In the genomic region with DNA sequence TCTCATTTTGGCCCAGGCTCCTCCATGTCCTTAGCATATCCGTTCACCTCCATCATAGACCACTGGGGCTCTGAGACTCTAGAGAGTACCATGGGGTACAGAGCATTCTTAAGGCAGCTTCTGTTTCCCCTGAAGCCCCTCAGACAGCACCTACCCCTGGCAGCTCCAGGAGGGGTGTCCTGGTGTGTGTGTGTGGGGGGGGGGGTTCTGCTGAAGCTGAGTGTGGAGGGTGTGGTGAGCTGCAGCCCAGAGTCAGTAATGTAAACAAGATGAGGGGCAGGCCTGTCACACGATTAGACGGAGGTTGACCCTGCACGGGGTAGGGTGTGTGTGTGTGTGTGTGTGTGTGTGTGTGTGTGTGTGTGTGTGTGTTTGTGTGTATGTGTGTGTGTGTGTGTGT, we compare ENCODE assay signal across 9 mouse cellular contexts. TPM values are rescaled to one million over a fixed set of nuclear protein-coding genes. Genes with fewer than 3 reads are reported as not detected.
DNase-seq lines count a peak whose midpoint lies in the region; ATAC-seq and TF ChIP-seq lines count a peak whose summit lies in the region.
"Had no signal": no experiment of that assay in that cellular context is flagged by ENCODE, and none has a peak within 500 bp of the region (broad histone marks: within the 10 kb centered on the region; RNA-seq: fewer than 3 reads in every experiment).

No protein-coding gene starts in this region.

- H3K4me3 ChIP-seq in limb, embryonic 12.5 days (replicated peaks): no peak overlapping the region
- no peak overlapping the region for H3K4me3 ChIP-seq in limb, embryonic 10.5 days
- H3K4me3 ChIP-seq in embryonic facial prominence, embryonic 11.5 days (ENCODE audit: low read depth, low read length): no peak overlapping the region
- no peak overlapping the region for H3K4me3 ChIP-seq in heart, postnatal 0 days (ENCODE audit: low read depth, low read length)
- no peak overlapping the region for H3K4me3 ChIP-seq in liver, embryonic 15.5 days (replicated peaks)
- H3K4me3 ChIP-seq: gastrocnemius, adult 2 months had no signal

- H3K27me3 ChIP-seq in limb, embryonic 12.5 days: no peaks in the 10 kb centered on the region
- H3K27me3 ChIP-seq in limb, embryonic 10.5 days (ENCODE audit: low read depth, poor library complexity, severe bottlenecking): 0 out of 2 replicates have a peak, but pooled peaks cover 3% of the 10 kb centered on the region
- H3K27me3 ChIP-seq in embryonic facial prominence, embryonic 11.5 days (ENCODE audit: control insufficient read depth, insufficient read depth, low read length): no peaks in the 10 kb centered on the region
- H3K27me3 ChIP-seq in heart, postnatal 0 days (ENCODE audit: control insufficient read depth, insufficient read depth, low read length): no peaks in the 10 kb centered on the region
- H3K27me3 ChIP-seq in liver, embryonic 15.5 days: no peaks in the 10 kb centered on the region

- ATAC-seq in limb, embryonic 12.5 days (ENCODE audit: insufficient number of reproducible peaks, insufficient read depth, low FRiP score, low TSS enrichment, low read depth): peak; percentile 66; the same call in 1 of the 2 replicates
- peak; percentile 70 for ATAC-seq in embryonic facial prominence, embryonic 11.5 days (replicated peaks; ENCODE audit: insufficient number of reproducible peaks, low FRiP score, low TSS enrichment, low read depth)
- ATAC-seq in heart, postnatal 0 days (ENCODE audit: insufficient read depth, low read depth): peak; percentile 30; the same call in 1 of the 2 replicates
- ATAC-seq in liver, embryonic 15.5 days (ENCODE audit: insufficient read depth): peak; percentile 70

- H3K27ac ChIP-seq in limb, embryonic 12.5 days: no peak overlapping the region
- no peak overlapping the region for H3K27ac ChIP-seq in limb, embryonic 10.5 days
- H3K27ac ChIP-seq in embryonic facial prominence, embryonic 11.5 days (replicated peaks; ENCODE audit: low read depth, low read length): no peak overlapping the region
- H3K27ac ChIP-seq in heart, postnatal 0 days (ENCODE audit: low read depth): no peak overlapping the region
- peak overlapping the region; percentile 96 for H3K27ac ChIP-seq in liver, embryonic 15.5 days (replicated peaks)
- H3K27ac ChIP-seq: gastrocnemius, adult 2 months had no signal

- H3K36me3 ChIP-seq in limb, embryonic 12.5 days: no peaks in the 10 kb centered on the region
- H3K36me3 ChIP-seq in limb, embryonic 10.5 days: no peaks in the 10 kb centered on the region
- H3K36me3 ChIP-seq in embryonic facial prominence, embryonic 11.5 days (replicated peaks; ENCODE audit: control insufficient read depth, insufficient read depth, low read depth, low read length): no peaks in the 10 kb centered on the region
- no peaks in the 10 kb centered on the region for H3K36me3 ChIP-seq in heart, postnatal 0 days (replicated peaks; ENCODE audit: control insufficient read depth, insufficient read depth, low read length)
- H3K36me3 ChIP-seq in liver, embryonic 15.5 days (replicated peaks): peaks cover 83% of the 10 kb centered on the region

- no peak for TF ChIP-seq CTCF in heart, postnatal 0 days (IDR thresholded peaks at IDR 0.05; ENCODE audit: low read depth)

- no peak for DNase-seq in limb, embryonic 10.5 days (ENCODE audit: low spot score)
- DNase-seq in embryonic facial prominence, embryonic 11.5 days (ENCODE audit: low spot score): no peak
- no peak for DNase-seq in heart, postnatal 0 days (ENCODE audit: low spot score)
- no peak for DNase-seq in lung, postnatal 36 days
- no peak for DNase-seq in ovary, postnatal 10 days (ENCODE audit: low spot score)
- DNase-seq: gastrocnemius, adult 2 months had no signal

- no peaks in the 10 kb centered on the region for H3K9me3 ChIP-seq in limb, embryonic 12.5 days
- no peaks in the 10 kb centered on the region for H3K9me3 ChIP-seq in limb, embryonic 10.5 days (replicated peaks)
- H3K9me3 ChIP-seq in embryonic facial prominence, embryonic 11.5 days (replicated peaks; ENCODE audit: control insufficient read depth, low read length): no peaks in the 10 kb centered on the region
- no peaks in the 10 kb centered on the region for H3K9me3 ChIP-seq in heart, postnatal 0 days (replicated peaks; ENCODE audit: control insufficient read depth, low read length)
- H3K9me3 ChIP-seq in liver, embryonic 15.5 days (replicated peaks): no peaks in the 10 kb centered on the region
- H3K9me3 ChIP-seq: G1E had no signal

- no peak overlapping the region for H3K4me2 ChIP-seq in limb, embryonic 12.5 days
- H3K4me2 ChIP-seq in embryonic facial prominence, embryonic 11.5 days (ENCODE audit: low read depth, low read length): no peak overlapping the region
- H3K4me2 ChIP-seq in heart, postnatal 0 days (ENCODE audit: low read depth, low read length): no peak overlapping the region
- peak overlapping the region; percentile 64 for H3K4me2 ChIP-seq in liver, embryonic 15.5 days

- WGBS in limb, embryonic 12.5 days: 30% methylated on average over 4 of the region's 4 CpGs
- 33% methylated on average over 4 of the region's 4 CpGs for WGBS in limb, embryonic 10.5 days
- 19% methylated on average over 4 of the region's 4 CpGs for WGBS in embryonic facial prominence, embryonic 11.5 days
- 25% methylated on average over 4 of the region's 4 CpGs for WGBS in heart, postnatal 0 days
- 35% methylated on average over 4 of the region's 4 CpGs for WGBS in liver, embryonic 15.5 days (ENCODE audit: insufficient replicate concordance)

- no peak for TF ChIP-seq EP300 in heart, postnatal 0 days (IDR thresholded peaks at IDR 0.05; ENCODE audit: low read depth)

- no peak overlapping the region for H3K9ac ChIP-seq in limb, embryonic 12.5 days (replicated peaks)
- H3K9ac ChIP-seq in embryonic facial prominence, embryonic 11.5 days (replicated peaks; ENCODE audit: low read length): no peak overlapping the region
- no peak overlapping the region for H3K9ac ChIP-seq in heart, postnatal 0 days (replicated peaks; ENCODE audit: low read depth, low read length)
- H3K9ac ChIP-seq in liver, embryonic 15.5 days: peak overlapping the region; percentile 35

- H3K4me1 ChIP-seq in limb, embryonic 12.5 days (replicated peaks): peaks cover 31% of the 10 kb centered on the region
- peaks cover 30% of the 10 kb centered on the region for H3K4me1 ChIP-seq in limb, embryonic 10.5 days
- H3K4me1 ChIP-seq in embryonic facial prominence, embryonic 11.5 days (ENCODE audit: control insufficient read depth, insufficient read depth, low read length): no peaks in the 10 kb centered on the region; the same call in 1 of the 2 replicates
- peaks cover 14% of the 10 kb centered on the region; the same call in 1 of the 2 replicates for H3K4me1 ChIP-seq in heart, postnatal 0 days (ENCODE audit: control insufficient read depth, insufficient read depth)
- peaks cover 82% of the 10 kb centered on the region for H3K4me1 ChIP-seq in liver, embryonic 15.5 days (replicated peaks)

RNA-seq across cellular contexts. Expression of a gene that starts 18.5 kb away (rescaled TPM):
- 5.5 and 9.4 TPM in 2 replicates for polyA plus RNA-seq in limb, embryonic 12.5 days (2016; fragmentation: Nextera tagmentation; extraction: Ambion mirVana)
- polyA plus RNA-seq in limb, embryonic 10.5 days (2016; fragmentation: Nextera tagmentation; extraction: Ambion mirVana): 1.2 and 2.2 TPM in 2 replicates
- 1.8 and 2.4 TPM in 2 replicates for polyA plus RNA-seq in embryonic facial prominence, embryonic 11.5 days (2014; fragmentation: Nextera tagmentation; extraction: Ambion mirVana)
- total RNA-seq in heart, postnatal 0 days (2014; rRNA removed; ENCODE audit: low replicate concordance): 1.2 and 1.5 TPM in 2 replicates
- 0.48 and 0.71 TPM in 2 replicates for polyA plus RNA-seq in heart, postnatal 0 days (2015; fragmentation: Nextera tagmentation; extraction: Ambion mirVana)
- 41.8 and 42.3 TPM in 2 replicates for polyA plus RNA-seq in liver, embryonic 15.5 days (2015; fragmentation: Nextera tagmentation; extraction: Ambion mirVana)
